Mouse (Mus musculus) heart, postnatal 0 days (tissue): ENCODE measurements around the gene Ten1.

Experiments
- CTCF ChIP-seq: IDR thresholded peaks from 2 replicates; pipeline ENCODE4 v1.5.1; 2016; ENCODE audit warnings: antibody characterized with exemption, control low read depth, low read depth
- EP300 ChIP-seq: IDR thresholded peaks from 2 replicates; pipeline ENCODE4 v1.6.1; 2016; ENCODE audit warnings: antibody characterized with exemption, low read depth

- TF ChIP-seq CTCF = no peak
- no peak for TF ChIP-seq EP300
Measured at GRCm38 (mm10) chr11:116161312-116161711, 37.3 kb upstream of the Ten1 start.
